Mouse (Mus musculus): ENCODE data around the gene Aldh3a1. TPM values are rescaled to one million over a fixed set of nuclear protein-coding genes. Genes with fewer than 3 reads are reported as not detected.

The Aldh3a1 gene
- polyA plus RNA-seq, 1 experiment, result 0.35 TPM

- Histone ChIP-seq H3K27me3 (replicated peaks) (peaks cover 85% of the 10 kb centered on the region), H3K9me3 (no peaks in the 10 kb centered on the region), H3K36me3 (replicated peaks; ENCODE audit: low read length) (no peaks in the 10 kb centered on the region), H3K4me1 (peaks cover 7% of the 10 kb centered on the region; the same call in 1 of the 2 replicates), H3K4me3 (replicated peaks) (no peak overlapping the region)
- TF ChIP-seq FLI1 (IDR thresholded peaks at IDR 0.05; ENCODE audit: low read length), result no peak
- TF ChIP-seq GATA1 (IDR thresholded peaks at IDR 0.05; ENCODE audit: borderline replicate concordance, low read length), result no peak
These were observed 8.6 kb downstream of the Aldh3a1 start for GRCm38 (mm10) chr11:61215936-61216335.

GRCm38 (mm10) chr11:61220156-61220881 is 13.0 kb downstream of the Aldh3a1 start:
- TF ChIP-seq FLI1 (IDR thresholded peaks at IDR 0.05; ENCODE audit: low read length), result no peak
- no peak for TF ChIP-seq GATA1 (IDR thresholded peaks at IDR 0.05; ENCODE audit: borderline replicate concordance, low read length)
- no peaks in the 10 kb centered on the region for H3K4me1 ChIP-seq
- H3K9me3 ChIP-seq, result no peaks in the 10 kb centered on the region
- peaks cover 69% of the 10 kb centered on the region for H3K27me3 ChIP-seq (replicated peaks)
- H3K36me3 ChIP-seq (replicated peaks; ENCODE audit: low read length), result no peaks in the 10 kb centered on the region
- no peak overlapping the region for H3K4me3 ChIP-seq (replicated peaks)

GRCm38 (mm10) chr11:61222007-61222406 is 14.7 kb downstream of the Aldh3a1 start:
- Histone ChIP-seq H3K27me3 (replicated peaks) (peaks cover 63% of the 10 kb centered on the region), H3K4me1 (peaks cover 6% of the 10 kb centered on the region; the same call in 1 of the 2 replicates), H3K36me3 (replicated peaks; ENCODE audit: low read length) (no peaks in the 10 kb centered on the region), H3K4me3 (replicated peaks) (no peak overlapping the region), H3K9me3 (no peaks in the 10 kb centered on the region)
- no peak for TF ChIP-seq FLI1 (IDR thresholded peaks at IDR 0.05; ENCODE audit: low read length)
- no peak for TF ChIP-seq GATA1 (IDR thresholded peaks at IDR 0.05; ENCODE audit: borderline replicate concordance, low read length)

GRCm38 (mm10) chr11:61222971-61223745 is 15.8 kb downstream of the Aldh3a1 start:
- TF ChIP-seq FLI1 (IDR thresholded peaks at IDR 0.05; ENCODE audit: low read length) (no peak), GATA1 (IDR thresholded peaks at IDR 0.05; ENCODE audit: borderline replicate concordance, low read length) (no peak)
- H3K36me3 ChIP-seq (replicated peaks; ENCODE audit: low read length), result no peaks in the 10 kb centered on the region
- H3K27me3 ChIP-seq (replicated peaks), result peaks cover 61% of the 10 kb centered on the region
- no peaks in the 10 kb centered on the region for H3K9me3 ChIP-seq
- peaks cover 11% of the 10 kb centered on the region; the same call in 1 of the 2 replicates for H3K4me1 ChIP-seq
- H3K4me3 ChIP-seq (replicated peaks), result no peak overlapping the region

GRCm38 (mm10) chr11:61224234-61224744 is 17.0 kb downstream of the Aldh3a1 start:
- Histone ChIP-seq H3K4me3 (replicated peaks) (no peak overlapping the region), H3K4me1 (peaks cover 16% of the 10 kb centered on the region), H3K27me3 (replicated peaks) (peaks cover 56% of the 10 kb centered on the region), H3K36me3 (replicated peaks; ENCODE audit: low read length) (no peaks in the 10 kb centered on the region), H3K9me3 (no peaks in the 10 kb centered on the region)
- TF ChIP-seq GATA1 (IDR thresholded peaks at IDR 0.05; ENCODE audit: borderline replicate concordance, low read length) (no peak), FLI1 (IDR thresholded peaks at IDR 0.05; ENCODE audit: low read length) (no peak)

- Histone ChIP-seq H3K4me1 (peaks cover 16% of the 10 kb centered on the region), H3K4me3 (replicated peaks) (no peak overlapping the region), H3K9me3 (no peaks in the 10 kb centered on the region), H3K36me3 (replicated peaks; ENCODE audit: low read length) (no peaks in the 10 kb centered on the region), H3K27me3 (replicated peaks) (peaks cover 56% of the 10 kb centered on the region)
- TF ChIP-seq GATA1 (IDR thresholded peaks at IDR 0.05; ENCODE audit: borderline replicate concordance, low read length) (no peak), FLI1 (IDR thresholded peaks at IDR 0.05; ENCODE audit: low read length) (no peak)
These were observed 17.6 kb downstream of the Aldh3a1 start for GRCm38 (mm10) chr11:61224907-61225306.

- peaks cover 58% of the 10 kb centered on the region for H3K27me3 ChIP-seq (replicated peaks)
- no peak overlapping the region for H3K4me3 ChIP-seq (replicated peaks)
- H3K4me1 ChIP-seq, result peaks cover 16% of the 10 kb centered on the region
- no peaks in the 10 kb centered on the region for H3K36me3 ChIP-seq (replicated peaks; ENCODE audit: low read length)
- TF ChIP-seq GATA1 (IDR thresholded peaks at IDR 0.05; ENCODE audit: borderline replicate concordance, low read length) (no peak), FLI1 (IDR thresholded peaks at IDR 0.05; ENCODE audit: low read length) (no peak)
- H3K9me3 ChIP-seq, result no peaks in the 10 kb centered on the region
These were observed 18.2 kb downstream of the Aldh3a1 start for GRCm38 (mm10) chr11:61225511-61225910.

GRCm38 (mm10) chr11:61225941-61226412 is 18.6 kb downstream of the Aldh3a1 start:
- Histone ChIP-seq H3K27me3 (replicated peaks) (peaks cover 54% of the 10 kb centered on the region), H3K9me3 (no peaks in the 10 kb centered on the region), H3K36me3 (replicated peaks; ENCODE audit: low read length) (no peaks in the 10 kb centered on the region), H3K4me3 (replicated peaks) (no peak overlapping the region), H3K4me1 (peaks cover 16% of the 10 kb centered on the region)
- TF ChIP-seq GATA1 (IDR thresholded peaks at IDR 0.05; ENCODE audit: borderline replicate concordance, low read length) (no peak), FLI1 (IDR thresholded peaks at IDR 0.05; ENCODE audit: low read length) (no peak)

- TF ChIP-seq FLI1 (IDR thresholded peaks at IDR 0.05; ENCODE audit: low read length), result no peak
- no peak for TF ChIP-seq GATA1 (IDR thresholded peaks at IDR 0.05; ENCODE audit: borderline replicate concordance, low read length)
- no peaks in the 10 kb centered on the region for H3K9me3 ChIP-seq
- no peaks in the 10 kb centered on the region for H3K36me3 ChIP-seq (replicated peaks; ENCODE audit: low read length)
- peaks cover 22% of the 10 kb centered on the region for H3K4me1 ChIP-seq
- no peak overlapping the region for H3K4me3 ChIP-seq (replicated peaks)
- peaks cover 59% of the 10 kb centered on the region for H3K27me3 ChIP-seq (replicated peaks)
These were observed 20.5 kb downstream of the Aldh3a1 start for GRCm38 (mm10) chr11:61227816-61228215.
